Mouse (Mus musculus): ENCODE results near the gene Vmn1r180. TPM values are rescaled to one million over a fixed set of nuclear protein-coding genes. Genes with fewer than 3 reads are reported as not detected.
"Not testable (repeated sequence)": the region's sequence is repeated elsewhere in the genome, so short reads cannot be mapped to it uniquely, and the experiment has no call there.

The Vmn1r180 gene
- not detected in 2 replicates for polyA plus RNA-seq (2015; fragmentation: Nextera tagmentation; extraction: Ambion mirVana)

DNA sequence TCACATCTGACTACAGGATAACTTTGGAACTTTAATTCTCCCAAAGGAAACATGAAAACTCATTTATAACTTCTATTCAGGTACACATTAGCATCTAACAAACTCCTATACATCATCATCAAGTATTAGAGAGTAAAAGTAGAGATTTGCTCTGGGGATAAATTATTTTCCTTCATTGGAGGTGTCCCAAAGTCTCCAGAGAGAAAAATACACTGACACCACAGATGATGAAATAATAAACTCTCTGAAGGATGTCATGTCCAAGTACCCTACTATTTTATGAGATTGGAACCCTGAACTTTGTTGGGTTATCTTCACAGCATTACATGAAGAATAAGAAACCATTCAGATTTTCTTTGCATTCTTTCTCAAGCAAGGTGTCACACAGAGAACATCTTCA is at the start of gene Vmn1r180:
Gene Vmn1r180, plus strand, starts transcription at position 301 of the 400 bp plus-strand sequence.
- no peak for DNase-seq (ENCODE audit: low spot score)

DNA sequence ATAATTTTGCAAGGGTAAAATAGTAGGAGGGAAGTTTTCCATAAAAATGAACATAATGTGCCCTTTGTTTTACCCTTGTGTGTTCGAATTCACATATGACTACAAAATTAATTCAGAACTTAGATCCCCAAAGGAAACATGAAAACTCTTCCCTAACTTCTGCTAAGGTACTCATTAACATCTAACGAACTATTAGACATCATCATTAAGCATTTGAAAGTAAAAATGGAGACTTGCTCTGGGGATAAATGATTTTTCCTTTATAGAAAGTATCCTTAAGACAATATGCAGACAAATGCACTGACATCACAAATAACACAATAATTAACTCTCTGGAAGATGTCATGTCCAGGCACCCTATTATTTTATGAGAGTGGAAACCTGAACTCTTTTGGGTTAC is 23.8 kb upstream of the Vmn1r180 start, which contains the start of gene Vmn1r179:
Gene Vmn1r179, plus strand, starts transcription at position 301 of the 400 bp plus-strand sequence.
- DNase-seq (ENCODE audit: low spot score) = no peak

DNA sequence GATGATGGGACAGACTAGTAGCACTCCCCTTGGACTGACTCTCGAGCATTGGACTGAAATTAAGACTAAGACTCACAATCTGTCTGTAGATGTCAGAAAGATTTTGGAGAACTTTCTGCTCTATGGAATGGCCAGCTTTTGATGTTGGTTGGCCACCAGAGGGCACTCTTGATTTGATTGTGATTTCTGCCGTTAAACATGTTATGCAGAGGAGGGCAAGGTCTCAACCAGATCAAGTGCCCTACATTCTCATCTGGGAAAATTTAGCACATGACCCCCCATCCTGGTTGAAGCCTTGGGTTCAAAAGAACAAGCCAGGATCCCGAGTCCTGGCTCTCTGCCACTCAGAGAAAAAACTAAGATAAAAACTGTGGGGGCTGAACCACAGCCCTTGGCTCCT is 17.6 kb downstream of the Vmn1r180 start:
- DNase-seq (ENCODE audit: low spot score) = not testable (repeated sequence)

DNA sequence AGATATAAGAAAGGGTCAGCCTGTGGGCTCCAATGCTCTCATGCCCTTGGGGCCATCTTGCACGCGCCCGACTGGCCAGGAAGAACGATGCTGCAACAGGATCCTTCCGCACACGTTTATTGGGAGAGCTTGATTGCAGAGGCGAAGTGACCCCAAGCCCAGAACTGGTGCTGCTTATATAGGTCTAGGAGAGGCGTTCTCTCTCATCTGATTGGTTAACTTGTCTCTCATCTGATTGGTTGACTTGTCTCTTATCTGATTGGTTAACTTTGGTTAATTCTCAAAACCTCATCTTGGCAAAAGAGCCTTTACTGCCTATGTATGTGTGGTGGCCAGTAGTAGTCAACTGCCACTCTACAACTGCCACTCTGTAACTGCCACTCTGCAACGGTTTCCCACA is 23.9 kb downstream of the Vmn1r180 start, which contains the start of gene Vmn1r181:
Gene Vmn1r181, plus strand, starts transcription at position 301 of the 400 bp plus-strand sequence.
- not testable (repeated sequence) for DNase-seq (ENCODE audit: low spot score)

DNA sequence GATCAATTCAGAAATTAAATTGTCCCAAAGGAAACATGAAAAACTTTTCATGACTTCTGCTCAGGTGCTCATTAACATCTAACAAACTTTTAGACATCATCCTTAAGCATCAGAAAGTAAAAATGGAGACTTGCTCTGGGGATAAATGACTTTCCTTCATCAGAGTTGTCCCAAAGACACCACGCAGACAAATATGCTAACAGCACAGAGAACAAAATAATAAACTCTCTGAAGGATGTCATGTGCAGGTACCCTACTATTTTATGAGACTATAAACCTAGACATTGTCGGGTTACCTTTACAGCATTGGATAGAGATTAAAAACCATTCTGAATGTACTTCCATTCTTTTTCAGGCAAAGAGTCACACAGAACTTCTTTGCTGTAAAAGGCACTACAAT is 51.0 kb downstream of the Vmn1r180 start, which contains the start of gene V1rd19:
Gene V1rd19, plus strand, starts transcription at position 301 of the 400 bp plus-strand sequence.
- DNase-seq (ENCODE audit: low spot score) = no peak

Other genes starting within 250 kb of the Vmn1r180 start
- not detected in 2 replicates for gene Vmn1r173, start 249.9 kb upstream of the Vmn1r180 start, polyA plus RNA-seq (2015; fragmentation: Nextera tagmentation; extraction: Ambion mirVana)
- gene Vmn1r174, start 198.4 kb upstream of the Vmn1r180 start, polyA plus RNA-seq (2015; fragmentation: Nextera tagmentation; extraction: Ambion mirVana) = not detected in 2 replicates
- not detected in 2 replicates for gene Vmn1r175, start 140.0 kb upstream of the Vmn1r180 start, polyA plus RNA-seq (2015; fragmentation: Nextera tagmentation; extraction: Ambion mirVana)
- not detected in 2 replicates for gene Vmn1r176, start 113.3 kb upstream of the Vmn1r180 start, polyA plus RNA-seq (2015; fragmentation: Nextera tagmentation; extraction: Ambion mirVana)
- gene Vmn1r177, start 84.2 kb upstream of the Vmn1r180 start, polyA plus RNA-seq (2015; fragmentation: Nextera tagmentation; extraction: Ambion mirVana) = not detected in 2 replicates
- gene Vmn1r178, start 58.6 kb upstream of the Vmn1r180 start, polyA plus RNA-seq (2015; fragmentation: Nextera tagmentation; extraction: Ambion mirVana) = not detected in 2 replicates
- gene Vmn1r179, start 23.7 kb upstream of the Vmn1r180 start, polyA plus RNA-seq (2015; fragmentation: Nextera tagmentation; extraction: Ambion mirVana) = not detected in 2 replicates
- gene Vmn1r181, start 24.0 kb downstream of the Vmn1r180 start, polyA plus RNA-seq (2015; fragmentation: Nextera tagmentation; extraction: Ambion mirVana) = 0.08 TPM in 1 of 2 replicates, not detected in the other
- gene V1rd19, start 51.1 kb downstream of the Vmn1r180 start, polyA plus RNA-seq (2015; fragmentation: Nextera tagmentation; extraction: Ambion mirVana) = not detected in 2 replicates
- gene Vmn1r183, start 102.6 kb downstream of the Vmn1r180 start, polyA plus RNA-seq (2015; fragmentation: Nextera tagmentation; extraction: Ambion mirVana) = not detected in 2 replicates
- 17.6 and 19.3 TPM in 2 replicates for gene Zfp180, start 131.3 kb downstream of the Vmn1r180 start, polyA plus RNA-seq (2015; fragmentation: Nextera tagmentation; extraction: Ambion mirVana)
- 1.3 and 2.2 TPM in 2 replicates for gene Zfp112, start 161.7 kb downstream of the Vmn1r180 start, polyA plus RNA-seq (2015; fragmentation: Nextera tagmentation; extraction: Ambion mirVana)
- gene Zfp235, start 183.5 kb downstream of the Vmn1r180 start, polyA plus RNA-seq (2015; fragmentation: Nextera tagmentation; extraction: Ambion mirVana) = 10.5 and 11.6 TPM in 2 replicates
- 0.98 and 1.2 TPM in 2 replicates for gene Zfp114, start 224.4 kb downstream of the Vmn1r180 start, polyA plus RNA-seq (2015; fragmentation: Nextera tagmentation; extraction: Ambion mirVana)

Measured in thymus, postnatal 0 days (tissue).